Mouse (Mus musculus): Measurements from ENCODE around the gene Smarcad1. TPM values are rescaled to one million over a fixed set of nuclear protein-coding genes. Genes with fewer than 3 reads are reported as not detected.

Gene Smarcad1
- polyA plus RNA-seq, 1 experiment from 2014 or later: 54.1 TPM

DNA sequence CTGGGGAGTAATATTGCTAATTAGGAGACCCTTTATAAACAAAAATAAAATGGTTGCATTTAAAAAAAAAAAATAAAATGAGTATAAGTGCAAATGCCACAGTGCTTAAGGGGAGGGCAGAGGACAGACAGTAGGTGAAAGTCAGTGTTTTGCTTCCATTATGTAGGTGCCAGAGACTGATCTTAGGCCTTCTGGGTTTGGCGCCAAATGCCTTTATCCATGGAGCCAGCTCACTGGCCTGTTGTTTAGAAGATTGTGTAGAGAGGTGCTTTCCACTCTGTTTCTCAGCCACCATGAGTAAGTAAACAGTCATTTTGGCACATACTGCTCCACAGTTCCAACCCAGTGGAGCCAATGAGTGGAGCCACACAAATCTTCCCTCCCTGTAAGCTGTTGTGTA lies 75.2 kb downstream of the Smarcad1 start:
- Histone ChIP-seq H3K36me3 (peaks cover 27% of the 10 kb centered on the region), H3K27me3 (no peaks in the 10 kb centered on the region), H3K27ac (no peak overlapping the region), H3K4me2 (no peak overlapping the region), H3K4me1 (no peaks in the 10 kb centered on the region), H3K4me3 (no peak overlapping the region), H3K9ac (no peak overlapping the region), H3K9me3 (no peaks in the 10 kb centered on the region)
- no peak for ATAC-seq (ENCODE audit: insufficient number of reproducible peaks, low FRiP score, low TSS enrichment, low read depth)
- 87% methylated on average over 1 of the region's 1 CpGs for WGBS

DNA sequence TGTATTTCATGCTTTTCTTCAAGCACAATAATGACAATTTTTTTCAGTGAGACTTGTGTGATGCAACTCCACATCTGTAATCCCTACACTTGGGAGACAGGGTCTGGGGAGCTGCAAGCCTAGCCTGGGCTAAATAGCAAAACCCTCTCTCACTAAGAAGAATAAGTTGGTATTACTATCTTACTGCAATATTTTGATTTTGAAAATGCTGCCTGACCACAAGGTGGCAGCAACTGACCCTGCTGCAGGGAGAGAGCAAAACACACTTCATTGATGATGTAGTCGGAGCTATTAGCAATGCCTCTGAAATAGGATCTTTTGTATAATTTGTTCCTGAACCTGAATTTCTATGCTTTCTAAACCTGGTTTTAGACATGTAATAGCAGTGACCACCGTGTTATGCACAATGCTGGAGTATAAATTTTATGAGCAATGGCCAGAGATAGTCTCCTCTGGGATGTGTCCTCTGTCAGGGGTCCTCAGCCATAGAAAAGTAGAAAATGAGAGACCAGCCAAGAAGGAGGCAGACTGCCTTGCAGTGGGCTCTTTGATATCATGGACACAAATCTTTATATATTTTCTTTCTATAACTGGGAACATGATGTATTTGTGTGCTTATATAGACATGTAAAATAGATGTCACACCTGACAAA lies 83.8 kb downstream of the Smarcad1 start:
- Histone ChIP-seq H3K36me3 (no peaks in the 10 kb centered on the region), H3K27me3 (no peaks in the 10 kb centered on the region), H3K4me2 (no peak overlapping the region), H3K9me3 (no peaks in the 10 kb centered on the region), H3K27ac (no peak overlapping the region), H3K4me3 (no peak overlapping the region), H3K9ac (no peak overlapping the region), H3K4me1 (no peaks in the 10 kb centered on the region)
- WGBS: 15% methylated on average over 2 of the region's 2 CpGs
- no peak for ATAC-seq (ENCODE audit: insufficient number of reproducible peaks, low FRiP score, low TSS enrichment, low read depth)

DNA sequence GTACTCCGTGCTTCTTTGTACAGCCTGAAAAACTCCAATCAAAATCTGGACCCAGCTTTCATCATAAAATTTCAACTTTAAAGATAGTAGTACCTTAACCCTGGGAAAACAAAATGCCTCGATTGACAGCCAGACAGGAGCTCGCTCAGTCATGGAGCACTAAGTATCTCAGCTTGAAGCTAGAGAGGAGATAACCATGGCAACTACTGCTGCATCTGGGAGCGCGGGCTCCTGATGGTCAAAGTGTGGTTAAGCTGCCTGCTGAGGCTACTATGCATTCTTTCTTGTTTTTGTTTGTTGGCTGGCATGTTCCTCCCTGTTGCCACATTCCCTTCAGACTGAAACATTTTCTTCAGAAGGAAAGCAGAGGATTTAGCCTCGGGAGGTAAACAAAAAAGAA lies 90.0 kb downstream of the Smarcad1 start:
- Histone ChIP-seq H3K9ac (no peak overlapping the region), H3K9me3 (no peaks in the 10 kb centered on the region), H3K27ac (no peak overlapping the region), H3K36me3 (no peaks in the 10 kb centered on the region), H3K27me3 (no peaks in the 10 kb centered on the region), H3K4me1 (no peaks in the 10 kb centered on the region), H3K4me3 (no peak overlapping the region), H3K4me2 (no peak overlapping the region)
- WGBS: 71% methylated on average over 6 of the region's 6 CpGs
- ATAC-seq (ENCODE audit: insufficient number of reproducible peaks, low FRiP score, low TSS enrichment, low read depth): no peak

DNA sequence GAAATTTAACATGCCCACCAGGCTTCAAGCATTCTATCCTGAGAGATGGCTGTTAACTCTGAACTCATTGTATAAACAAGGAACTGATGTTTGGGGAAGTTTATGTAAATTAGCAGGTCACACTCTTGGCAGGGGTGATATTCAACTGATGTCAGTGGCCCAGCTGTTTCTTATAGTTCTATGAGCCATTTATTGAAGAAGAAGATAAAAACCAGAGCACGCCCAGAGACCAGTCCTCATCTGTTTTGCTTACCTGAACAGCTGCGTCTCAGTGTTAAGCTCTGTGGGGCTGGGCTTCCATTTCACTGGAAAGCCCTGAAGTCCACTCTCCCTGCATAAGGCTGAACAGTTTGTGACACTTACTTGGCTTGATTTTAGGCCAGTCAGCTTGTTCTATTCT lies 95.4 kb downstream of the Smarcad1 start:
- H3K9me3 ChIP-seq: no peaks in the 10 kb centered on the region
- 33% methylated on average over 2 of the region's 2 CpGs for WGBS
- H3K27me3 ChIP-seq: no peaks in the 10 kb centered on the region
- ATAC-seq (ENCODE audit: insufficient number of reproducible peaks, low FRiP score, low TSS enrichment, low read depth): no peak
- no peak overlapping the region for H3K27ac ChIP-seq
- no peaks in the 10 kb centered on the region for H3K36me3 ChIP-seq
- no peak overlapping the region for H3K9ac ChIP-seq
- H3K4me2 ChIP-seq: no peak overlapping the region
- no peak overlapping the region for H3K4me3 ChIP-seq
- no peaks in the 10 kb centered on the region for H3K4me1 ChIP-seq

GRCm38 (mm10) chr6:65138243-65138642 lies 95.9 kb downstream of the Smarcad1 start:
- Histone ChIP-seq H3K4me3 (no peak overlapping the region), H3K4me2 (no peak overlapping the region), H3K9me3 (no peaks in the 10 kb centered on the region), H3K9ac (no peak overlapping the region), H3K27me3 (no peaks in the 10 kb centered on the region), H3K27ac (no peak overlapping the region), H3K4me1 (no peaks in the 10 kb centered on the region), H3K36me3 (no peaks in the 10 kb centered on the region)
- no peak for ATAC-seq (ENCODE audit: insufficient number of reproducible peaks, low FRiP score, low TSS enrichment, low read depth)
- 83% methylated on average over 1 of the region's 1 CpGs for WGBS

DNA sequence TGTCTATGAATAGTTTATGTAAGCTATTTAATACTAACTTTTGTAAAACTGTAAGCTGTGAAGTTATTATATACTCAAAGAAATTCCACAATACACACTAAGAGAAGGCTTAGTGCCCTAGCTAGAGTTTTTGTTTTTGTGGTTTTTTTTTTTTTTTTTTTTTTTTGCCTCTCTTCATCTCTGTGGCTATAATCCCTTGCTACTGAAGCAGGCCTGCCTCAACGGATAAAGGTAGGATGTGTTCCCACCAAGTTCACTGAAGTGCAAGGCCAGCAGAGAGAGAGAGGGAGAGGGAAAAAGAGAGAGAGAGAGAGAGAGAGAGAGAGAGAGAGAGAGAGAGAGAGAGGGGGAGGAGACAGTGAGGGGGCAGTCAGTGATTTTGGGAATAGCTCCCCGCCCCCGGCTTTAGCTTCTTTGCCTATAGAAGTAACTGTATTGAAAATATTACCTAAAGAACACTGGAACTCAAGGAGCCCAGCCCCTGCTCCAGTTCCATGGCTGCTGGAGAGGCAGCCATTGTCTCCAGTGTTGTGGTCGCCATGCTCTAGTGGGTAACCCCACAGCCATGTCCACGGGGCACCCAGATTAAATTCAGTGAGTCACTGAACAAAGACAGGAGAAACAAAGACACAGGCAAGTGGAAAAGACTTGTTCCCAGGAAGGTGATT lies 97.8 kb downstream of the Smarcad1 start:
- Histone ChIP-seq H3K9me3 (no peaks in the 10 kb centered on the region), H3K4me3 (no peak overlapping the region)
- no peak for ATAC-seq (ENCODE audit: insufficient number of reproducible peaks, low FRiP score, low TSS enrichment, low read depth)

DNA sequence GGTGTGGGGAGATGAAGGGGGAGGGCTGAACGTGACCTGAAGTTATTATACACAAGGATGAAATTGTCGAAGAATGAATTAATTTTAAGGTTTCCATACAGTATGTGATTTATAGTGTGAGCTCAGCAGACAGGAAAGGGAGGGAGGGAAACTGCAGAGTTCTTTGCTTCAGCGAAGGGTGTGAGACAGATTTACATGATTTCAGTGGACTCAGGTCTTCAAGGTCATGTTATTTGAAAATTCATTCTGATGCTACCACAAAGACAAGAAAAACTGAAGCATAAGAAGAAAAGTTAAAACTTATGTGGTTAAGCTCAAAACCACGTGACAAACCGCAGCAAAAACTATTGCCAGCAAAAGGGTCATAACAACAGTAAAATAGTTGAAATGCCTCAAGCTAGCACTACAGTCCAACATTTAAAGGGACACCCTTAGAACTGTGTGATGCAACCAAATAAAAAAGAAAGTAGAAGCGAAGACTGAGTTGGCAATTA lies 98.4 kb downstream of the Smarcad1 start:
- Histone ChIP-seq H3K27ac (no peak overlapping the region), H3K4me3 (no peak overlapping the region), H3K9ac (no peak overlapping the region), H3K9me3 (no peaks in the 10 kb centered on the region), H3K4me1 (no peaks in the 10 kb centered on the region), H3K36me3 (no peaks in the 10 kb centered on the region), H3K4me2 (no peak overlapping the region), H3K27me3 (no peaks in the 10 kb centered on the region)
- WGBS: 48% methylated on average over 6 of the region's 6 CpGs
- no peak for ATAC-seq (ENCODE audit: insufficient number of reproducible peaks, low FRiP score, low TSS enrichment, low read depth)

More for the DNA sequence above, 97.8 kb downstream of the Smarcad1 start:
- Histone ChIP-seq H3K36me3 (no peaks in the 10 kb centered on the region), H3K27ac (no peak overlapping the region), H3K9ac (no peak overlapping the region), H3K4me2 (no peak overlapping the region), H3K4me1 (no peaks in the 10 kb centered on the region), H3K27me3 (no peaks in the 10 kb centered on the region)
- 72% methylated on average over 5 of the region's 5 CpGs for WGBS

DNA sequence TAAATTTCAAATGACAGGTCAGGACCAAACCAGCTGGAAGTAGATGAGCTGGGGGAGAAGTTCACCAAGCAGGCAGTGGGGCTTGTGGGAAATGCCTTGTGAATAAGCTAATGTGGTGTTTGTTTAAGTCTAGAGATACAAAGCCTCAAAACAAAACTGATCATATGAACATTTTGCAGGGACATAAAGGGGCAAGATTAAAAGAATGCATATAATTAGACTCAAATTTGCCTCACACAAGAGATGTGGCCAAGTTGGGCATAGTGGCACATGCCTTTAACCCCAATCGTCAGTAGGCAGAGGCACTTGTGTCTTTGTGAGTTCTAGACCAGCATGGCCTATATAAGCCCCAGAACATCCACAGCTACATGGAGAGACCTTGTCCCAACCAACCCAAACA lies 99.9 kb downstream of the Smarcad1 start:
- H3K27me3 ChIP-seq: no peaks in the 10 kb centered on the region
- no peak overlapping the region for H3K4me3 ChIP-seq
- no peak for ATAC-seq (ENCODE audit: insufficient number of reproducible peaks, low FRiP score, low TSS enrichment, low read depth)
- 79% methylated on average over 1 of the region's 1 CpGs for WGBS
- no peaks in the 10 kb centered on the region for H3K9me3 ChIP-seq
- H3K4me1 ChIP-seq: no peaks in the 10 kb centered on the region
- no peaks in the 10 kb centered on the region for H3K36me3 ChIP-seq
- no peak overlapping the region for H3K4me2 ChIP-seq
- no peak overlapping the region for H3K27ac ChIP-seq
- no peak overlapping the region for H3K9ac ChIP-seq

DNA sequence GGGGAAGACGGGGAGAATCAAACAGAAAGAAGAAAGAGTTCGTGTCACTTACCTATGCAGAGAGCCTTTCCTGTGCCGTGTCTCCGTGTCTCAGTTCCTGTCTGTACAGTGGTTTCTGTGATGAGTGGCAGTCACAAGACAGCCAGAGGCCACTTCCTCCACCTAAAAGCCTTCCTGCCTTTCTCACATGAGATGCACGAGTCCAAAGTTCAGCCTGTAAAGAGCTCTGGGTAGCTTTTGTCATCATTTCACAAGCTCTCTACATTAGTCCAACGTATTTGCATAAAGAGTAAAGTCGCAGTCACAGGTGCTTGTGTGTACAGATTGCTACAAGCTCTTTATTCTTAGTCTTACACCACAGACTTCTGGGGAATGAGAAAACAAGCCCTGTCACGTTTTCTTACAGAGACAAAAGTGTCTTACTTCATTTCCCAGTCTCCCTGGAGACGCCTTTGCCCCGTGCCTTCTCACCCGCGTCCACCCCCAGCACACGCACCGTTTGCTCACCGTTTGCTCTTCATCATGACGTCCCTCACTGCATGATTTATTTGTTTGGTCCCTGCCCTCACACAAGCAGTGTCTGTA lies 102.3 kb downstream of the Smarcad1 start, which contains the start of gene Hpgds:
Gene Hpgds (minus strand): TSS at position 288 of the 585 bp plus-strand sequence.
- H3K9ac ChIP-seq: no peak within 1 kb of the TSS
- no peaks in the 10 kb centered on the region for H3K4me1 ChIP-seq
- WGBS: 51% methylated on average over 16 of the region's 16 CpGs
- no peak for ATAC-seq (ENCODE audit: insufficient number of reproducible peaks, low FRiP score, low TSS enrichment, low read depth)
- H3K4me2 ChIP-seq: no peak within 1 kb of the TSS
- H3K36me3 ChIP-seq: no peaks in the 10 kb centered on the region
- no peaks in the 10 kb centered on the region for H3K9me3 ChIP-seq
- H3K27me3 ChIP-seq: no peaks in the 10 kb centered on the region
- H3K27ac ChIP-seq: 0 out of 2 replicates have a peak within 1 kb of the TSS, but pooled peaks have one; percentile 17
- no peak within 1 kb of the TSS for H3K4me3 ChIP-seq

GRCm38 (mm10) chr6:65146363-65146762 lies 104.0 kb downstream of the Smarcad1 start:
- no peak overlapping the region for H3K4me2 ChIP-seq
- H3K27ac ChIP-seq: no peak overlapping the region
- no peak overlapping the region for H3K9ac ChIP-seq
- no peaks in the 10 kb centered on the region for H3K9me3 ChIP-seq
- 81% methylated on average over 4 of the region's 4 CpGs for WGBS
- no peak overlapping the region for H3K4me3 ChIP-seq
- 0 out of 2 replicates have a peak, but pooled peaks cover 2% of the 10 kb centered on the region for H3K4me1 ChIP-seq
- no peak for ATAC-seq (ENCODE audit: insufficient number of reproducible peaks, low FRiP score, low TSS enrichment, low read depth)
- no peaks in the 10 kb centered on the region for H3K36me3 ChIP-seq
- no peaks in the 10 kb centered on the region for H3K27me3 ChIP-seq

DNA sequence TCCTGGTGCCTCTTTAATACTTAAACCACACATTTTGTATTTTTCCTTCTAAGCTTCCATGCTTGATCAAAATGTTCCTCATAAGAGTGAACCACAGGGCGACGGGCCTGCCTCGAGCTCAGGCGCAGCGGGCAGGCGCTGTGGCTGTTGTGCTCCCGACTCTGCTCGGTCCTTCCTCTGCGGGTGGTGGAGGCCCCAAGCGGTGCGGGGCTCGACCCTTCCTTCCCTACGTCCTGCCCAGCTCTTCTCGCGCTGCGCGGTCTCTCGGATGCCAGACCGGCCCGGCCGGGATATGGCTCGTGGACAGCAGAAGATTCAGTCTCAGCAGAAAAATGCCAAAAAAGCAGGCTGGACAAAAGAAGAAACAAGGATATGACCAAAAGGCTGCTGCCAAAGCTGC lies 108.3 kb downstream of the Smarcad1 start:
- H3K9me3 ChIP-seq: no peaks in the 10 kb centered on the region
- no peak overlapping the region for H3K9ac ChIP-seq
- peak overlapping the region; percentile 5; the same call in 1 of the 2 replicates for H3K4me3 ChIP-seq
- WGBS: 10% methylated on average over 22 of the region's 22 CpGs
- no peaks in the 10 kb centered on the region for H3K27me3 ChIP-seq
- H3K36me3 ChIP-seq: no peaks in the 10 kb centered on the region
- H3K4me2 ChIP-seq: peak overlapping the region; percentile 45
- no peak for ATAC-seq (ENCODE audit: insufficient number of reproducible peaks, low FRiP score, low TSS enrichment, low read depth)
- H3K27ac ChIP-seq: no peak overlapping the region
- 0 out of 2 replicates have a peak, but pooled peaks cover 2% of the 10 kb centered on the region for H3K4me1 ChIP-seq

GRCm38 (mm10) chr6:65153570-65153969 lies 111.2 kb downstream of the Smarcad1 start:
- Histone ChIP-seq H3K27ac (no peak overlapping the region), H3K4me2 (no peak overlapping the region), H3K36me3 (no peaks in the 10 kb centered on the region), H3K9ac (no peak overlapping the region), H3K4me3 (no peak overlapping the region), H3K4me1 (0 out of 2 replicates have a peak, but pooled peaks cover 2% of the 10 kb centered on the region), H3K9me3 (no peaks in the 10 kb centered on the region), H3K27me3 (no peaks in the 10 kb centered on the region)
- WGBS: 69% methylated on average over 3 of the region's 3 CpGs
- ATAC-seq (ENCODE audit: insufficient number of reproducible peaks, low FRiP score, low TSS enrichment, low read depth): no peak
